Mouse (Mus musculus) lung, embryonic 16.5 days (tissue): ENCODE results near the gene Creb1. TPM values are rescaled to one million over a fixed set of nuclear protein-coding genes. Genes with fewer than 3 reads are reported as not detected.
"Not testable (repeated sequence)": the region's sequence is repeated elsewhere in the genome, so short reads cannot be mapped to it uniquely, and the experiment has no call there.

Experiments used
- ATAC-seq: fragments of 200-750 bp; cut with Nextera tagmentation; 2 replicates; pipeline ENCODE4 v1.8.0; 2017; ENCODE audit warnings: low read depth, mild to moderate bottlenecking, moderate library complexity
- H3K27ac ChIP-seq: fragments of 300-500 bp; sonication (generic); 2 replicates; pipeline ENCODE4 v1.5.1; 2014; ENCODE audit warnings: mild to moderate bottlenecking, control low read depth, low read length
- H3K27me3 ChIP-seq: fragments of 300-500 bp; sonication (generic); 2 replicates; pipeline ENCODE4 v1.6.1; 2014; ENCODE audit warnings: low read depth, low read length, mixed read lengths; ENCODE audit not compliant: control insufficient read depth, insufficient read depth
- H3K36me3 ChIP-seq: fragments of 300-500 bp; sonication (generic); 2 replicates; pipeline ENCODE4 v1.6.1; 2014; ENCODE audit warnings: low read length; ENCODE audit not compliant: control insufficient read depth, insufficient read depth
- H3K4me1 ChIP-seq: fragments of 300-500 bp; sonication (generic); replicated peaks from 2 replicates; pipeline ENCODE4 v1.6.1; 2014; ENCODE audit warnings: low read length, mixed read lengths; ENCODE audit not compliant: control insufficient read depth, insufficient read depth
- H3K4me2 ChIP-seq: fragments of 300-500 bp; sonication (generic); 2 replicates; pipeline ENCODE4 v1.6.1; 2014; ENCODE audit warnings: low read depth, low read length, control low read depth
- H3K4me3 ChIP-seq: fragments of 300-500 bp; sonication (generic); 2 replicates; pipeline ENCODE4 v1.5.1; 2014; ENCODE audit warnings: mild to moderate bottlenecking, low read length, control low read depth
- H3K9ac ChIP-seq: fragments of 300-500 bp; sonication (generic); 2 replicates; pipeline ENCODE4 v1.6.1; 2014; ENCODE audit warnings: low read length, control low read depth
- H3K9me3 ChIP-seq: fragments of 300-500 bp; sonication (generic); 2 replicates; pipeline ENCODE4 v1.6.1; 2016; ENCODE audit warnings: low read length; ENCODE audit not compliant: control insufficient read depth
- WGBS: fragments of 180-500 bp; shearing (Covaris S2); extraction: QIAGEN DNeasy Blood & Tissue Kit; methylation state at CpG from one replicate; pipeline ENCODE4 v1.1.7; 2014; 5-methylcytosine and 5-hydroxymethylcytosine counted together
- polyA plus RNA-seq: library from polyadenylated mRNA; unstranded; fragments of >200 nt; fragmentation: Nextera tagmentation; extraction: Ambion mirVana; gene quantifications from 2 replicates; pipeline ENCODE4 v1.2.1, GENCODE M21; 2015

The Creb1 gene
- polyA plus RNA-seq, 1 experiment from 2014 or later = 34.9 TPM

GRCm38 (mm10) chr1:64576022-64576421 lies 43.6 kb downstream of the Creb1 start:
- ATAC-seq = no peak
- no peaks in the 10 kb centered on the region for H3K27me3 ChIP-seq
- no peak overlapping the region for H3K27ac ChIP-seq
- WGBS = 88% methylated on average over 7 of the region's 7 CpGs
- no peak overlapping the region for H3K9ac ChIP-seq
- no peak overlapping the region for H3K4me2 ChIP-seq
- no peak overlapping the region for H3K4me3 ChIP-seq
- no peaks in the 10 kb centered on the region for H3K4me1 ChIP-seq
- H3K36me3 ChIP-seq = peaks cover 11% of the 10 kb centered on the region
- no peaks in the 10 kb centered on the region for H3K9me3 ChIP-seq

GRCm38 (mm10) chr1:64576732-64577131 lies 44.3 kb downstream of the Creb1 start:
- Histone ChIP-seq H3K4me2 (no peak overlapping the region), H3K4me1 (no peaks in the 10 kb centered on the region), H3K4me3 (no peak overlapping the region), H3K27me3 (no peaks in the 10 kb centered on the region), H3K9me3 (no peaks in the 10 kb centered on the region), H3K9ac (no peak overlapping the region), H3K27ac (no peak overlapping the region), H3K36me3 (peaks cover 17% of the 10 kb centered on the region)
- 88% methylated on average over 2 of the region's 2 CpGs for WGBS
- ATAC-seq = no peak

- H3K4me2 ChIP-seq, H3K27ac ChIP-seq, H3K4me1 ChIP-seq, H3K9ac ChIP-seq, ATAC-seq, H3K9me3 ChIP-seq, H3K4me3 ChIP-seq, H3K27me3 ChIP-seq: not testable (repeated sequence)
- H3K36me3 ChIP-seq = peaks cover 21% of the 10 kb centered on the region
- WGBS = 60% methylated on average over 9 of the region's 9 CpGs
Observed at GRCm38 (mm10) chr1:64577911-64578310, 45.5 kb downstream of the Creb1 start.

GRCm38 (mm10) chr1:64578801-64579200 lies 46.4 kb downstream of the Creb1 start:
- ATAC-seq = no peak
- H3K4me3 ChIP-seq = no peak overlapping the region
- 91% methylated on average over 3 of the region's 3 CpGs for WGBS
- H3K9me3 ChIP-seq = no peaks in the 10 kb centered on the region
- no peak overlapping the region for H3K9ac ChIP-seq
- H3K36me3 ChIP-seq = peaks cover 21% of the 10 kb centered on the region
- H3K27me3 ChIP-seq = no peaks in the 10 kb centered on the region
- H3K4me2 ChIP-seq = no peak overlapping the region
- H3K4me1 ChIP-seq = no peaks in the 10 kb centered on the region
- no peak overlapping the region for H3K27ac ChIP-seq

GRCm38 (mm10) chr1:64598926-64599325 lies 66.5 kb downstream of the Creb1 start:
- H3K36me3 ChIP-seq = peaks cover 6% of the 10 kb centered on the region; the same call in 1 of the 2 replicates
- no peak overlapping the region for H3K4me2 ChIP-seq
- H3K4me1 ChIP-seq = 0 out of 2 replicates have a peak, but pooled peaks cover 3% of the 10 kb centered on the region
- no peak overlapping the region for H3K27ac ChIP-seq
- WGBS = 50% methylated on average over 5 of the region's 5 CpGs
- H3K9me3 ChIP-seq = no peaks in the 10 kb centered on the region
- no peak for ATAC-seq
- H3K9ac ChIP-seq = no peak overlapping the region
- no peaks in the 10 kb centered on the region for H3K27me3 ChIP-seq
- H3K4me3 ChIP-seq = no peak overlapping the region

GRCm38 (mm10) chr1:64600413-64601077 lies 68.1 kb downstream of the Creb1 start:
- Histone ChIP-seq H3K4me1 (0 out of 2 replicates have a peak, but pooled peaks cover 3% of the 10 kb centered on the region), H3K9me3 (no peaks in the 10 kb centered on the region), H3K4me2 (no peak overlapping the region), H3K27ac (no peak overlapping the region), H3K36me3 (peaks cover 9% of the 10 kb centered on the region; the same call in 1 of the 2 replicates), H3K27me3 (no peaks in the 10 kb centered on the region), H3K9ac (no peak overlapping the region), H3K4me3 (no peak overlapping the region)
- ATAC-seq = 0 out of 2 replicates have a peak, but pooled peaks have one; percentile 61
- 65% methylated on average over 7 of the region's 7 CpGs for WGBS

GRCm38 (mm10) chr1:64601242-64601842 lies 68.9 kb downstream of the Creb1 start:
- H3K9me3 ChIP-seq = no peaks in the 10 kb centered on the region
- no peak for ATAC-seq
- no peaks in the 10 kb centered on the region for H3K27me3 ChIP-seq
- no peak overlapping the region for H3K27ac ChIP-seq
- peaks cover 9% of the 10 kb centered on the region; the same call in 1 of the 2 replicates for H3K36me3 ChIP-seq
- no peak overlapping the region for H3K9ac ChIP-seq
- WGBS = 81% methylated on average over 6 of the region's 6 CpGs
- no peak overlapping the region for H3K4me3 ChIP-seq
- H3K4me2 ChIP-seq = no peak overlapping the region
- 0 out of 2 replicates have a peak, but pooled peaks cover 3% of the 10 kb centered on the region for H3K4me1 ChIP-seq

GRCm38 (mm10) chr1:64603381-64603780 lies 70.9 kb downstream of the Creb1 start:
- ATAC-seq = no peak
- H3K36me3 ChIP-seq = peaks cover 19% of the 10 kb centered on the region; the same call in 1 of the 2 replicates
- 89% methylated on average over 5 of the region's 5 CpGs for WGBS

GRCm38 (mm10) chr1:64609145-64609544 lies 76.7 kb downstream of the Creb1 start:
- Histone ChIP-seq H3K4me1 (no peaks in the 10 kb centered on the region), H3K27me3 (no peaks in the 10 kb centered on the region), H3K9ac (no peak overlapping the region), H3K9me3 (no peaks in the 10 kb centered on the region), H3K27ac (no peak overlapping the region), H3K4me2 (no peak overlapping the region), H3K4me3 (no peak overlapping the region), H3K36me3 (peaks cover 15% of the 10 kb centered on the region; the same call in 1 of the 2 replicates)
- WGBS = 68% methylated on average over 4 of the region's 4 CpGs
- no peak for ATAC-seq

More at GRCm38 (mm10) chr1:64603381-64603780, 70.9 kb downstream of the Creb1 start:
- Histone ChIP-seq H3K9me3 (no peaks in the 10 kb centered on the region), H3K27me3 (no peaks in the 10 kb centered on the region), H3K27ac (no peak overlapping the region), H3K9ac (no peak overlapping the region), H3K4me2 (no peak overlapping the region), H3K4me3 (no peak overlapping the region), H3K4me1 (0 out of 2 replicates have a peak, but pooled peaks cover 3% of the 10 kb centered on the region)
